Mouse (Mus musculus) adrenal gland, adult 18-20 months (tissue): ENCODE data around the gene Palld. TPM values are rescaled to one million over a fixed set of nuclear protein-coding genes. Genes with fewer than 3 reads are reported as not detected.

Experiments used
- DNase-seq, 2 experiments: peaks; one replicate each; pipeline ENCODE4 v3.0.0; 2021 to 2022; ENCODE audit warnings: low spot score in 2 of 2
- total RNA-seq, 2 experiments: library from RNA; stranded (reverse); gene quantifications; 1 replicate in 1 of 2; 2 replicates in 1 of 2; pipeline ENCODE4 v1.2.3; 2021

Palld gene
- total RNA-seq, 2 experiments from 2014 or later = 31.9 to 45.7 TPM

DNA sequence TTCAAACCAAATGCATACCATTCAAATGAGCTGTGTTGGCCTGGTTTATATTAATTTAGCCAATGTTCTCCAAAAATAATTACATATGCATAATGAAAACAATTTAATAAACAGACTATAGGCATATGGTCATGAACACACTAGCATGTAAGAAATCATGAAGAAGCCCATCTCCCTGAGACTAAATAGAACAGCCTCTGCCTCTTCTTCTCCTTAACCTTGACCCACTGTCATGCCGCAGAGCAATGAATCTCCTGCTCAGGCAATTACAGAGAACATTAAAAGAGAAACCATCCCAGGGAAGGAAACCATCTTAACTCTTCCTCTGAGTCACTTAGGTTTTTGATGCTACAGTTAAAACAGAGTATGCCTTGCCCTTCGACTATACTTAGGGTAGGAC, 262.9 kb downstream of the Palld start:
- no peak for DNase-seq

DNA sequence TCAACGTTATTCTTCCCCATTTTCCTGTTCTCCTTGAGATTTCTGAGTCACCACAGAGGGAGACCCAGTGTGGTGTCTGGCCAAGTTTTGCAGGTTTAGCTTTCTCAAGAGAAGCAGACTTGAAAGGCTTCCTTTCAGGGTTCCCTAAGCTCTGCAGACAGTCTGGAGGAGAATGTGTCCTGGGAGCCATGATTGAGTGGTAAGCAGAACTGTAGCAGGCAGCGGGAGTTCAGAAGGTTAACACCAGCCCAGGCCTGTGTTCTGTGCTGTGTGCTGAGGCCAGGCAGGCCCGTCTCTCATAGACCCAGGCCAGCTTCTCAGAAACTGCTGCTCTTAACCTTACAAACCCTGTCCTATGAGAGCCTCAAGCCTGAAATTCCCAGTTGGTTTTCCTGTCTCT, 263.5 kb downstream of the Palld start:
- no peak for DNase-seq

DNA sequence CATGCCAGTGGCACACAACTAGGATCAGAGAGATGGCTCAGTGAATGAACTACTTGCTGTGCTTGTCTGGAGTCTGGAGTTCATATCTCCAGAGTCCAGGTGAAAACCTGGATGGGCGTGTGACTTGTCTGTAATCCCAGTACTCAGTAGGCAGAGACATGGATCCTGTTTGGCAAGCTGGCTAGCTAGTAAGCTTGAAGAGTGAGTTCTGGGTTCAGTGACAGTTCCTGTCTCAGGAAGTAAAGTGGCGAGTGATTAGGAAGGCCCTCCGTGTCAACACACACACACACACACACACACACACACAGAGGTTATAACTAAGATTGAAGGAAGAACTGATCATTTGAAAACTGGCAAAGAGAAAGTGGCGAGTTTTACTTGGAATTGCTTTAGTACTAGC, 264.8 kb downstream of the Palld start:
- DNase-seq = no peak

DNA sequence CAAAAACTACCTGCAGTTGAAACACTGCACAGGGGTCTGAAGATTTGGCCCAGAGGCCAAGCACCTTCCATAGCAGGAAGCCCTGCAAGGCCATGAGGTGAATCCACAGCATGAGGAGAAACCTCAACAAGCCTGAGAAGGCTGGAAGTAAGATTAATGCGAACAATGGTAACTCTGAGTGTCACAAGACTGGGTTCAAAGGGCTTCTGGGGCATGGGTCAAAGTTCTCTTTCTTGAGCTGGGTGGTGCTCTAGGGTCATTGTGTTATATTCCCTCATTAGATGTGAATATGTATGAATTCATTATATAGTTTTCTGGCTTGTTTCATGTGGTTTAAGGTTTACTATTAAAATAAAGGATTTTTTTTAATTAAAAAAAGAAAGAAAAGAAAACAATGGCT, 267.7 kb downstream of the Palld start:
- no peak for DNase-seq

DNA sequence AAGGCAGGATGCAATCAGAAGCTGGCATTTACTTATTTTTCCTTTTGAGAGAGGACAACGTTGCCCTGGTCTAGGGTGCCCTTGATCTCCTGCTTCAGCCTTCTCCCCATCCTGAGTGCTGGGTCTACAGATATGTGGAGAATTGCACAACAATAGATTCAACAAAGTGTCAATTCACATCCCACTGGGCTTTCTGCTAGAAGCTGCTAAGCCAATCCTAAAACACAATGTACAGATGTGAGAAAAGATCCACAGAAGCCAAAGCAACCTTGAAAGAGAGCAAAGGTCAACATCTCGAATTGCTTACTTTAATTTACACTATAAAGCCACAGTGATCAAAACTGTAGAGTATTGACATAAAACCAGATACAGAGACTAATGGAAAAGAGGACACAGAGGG, 270.2 kb downstream of the Palld start:
- DNase-seq = no peak

DNA sequence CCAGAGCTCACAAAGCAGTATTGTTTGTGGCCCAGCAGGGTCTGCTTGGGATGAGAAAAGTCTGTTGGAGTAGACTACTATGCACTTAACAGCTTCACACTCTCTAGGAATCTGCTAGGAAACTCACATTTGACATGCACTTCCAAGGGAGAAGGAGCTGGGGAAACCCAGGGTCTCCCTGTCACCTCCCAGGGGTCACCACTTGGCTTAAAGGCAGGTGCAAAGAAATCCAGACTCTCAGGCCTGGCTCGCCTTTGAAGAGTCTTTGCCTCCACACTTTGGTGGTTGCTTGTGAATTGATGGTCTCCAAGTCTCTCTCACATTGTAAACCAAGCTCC, 272.9 kb downstream of the Palld start:
- DNase-seq = no peak

DNA sequence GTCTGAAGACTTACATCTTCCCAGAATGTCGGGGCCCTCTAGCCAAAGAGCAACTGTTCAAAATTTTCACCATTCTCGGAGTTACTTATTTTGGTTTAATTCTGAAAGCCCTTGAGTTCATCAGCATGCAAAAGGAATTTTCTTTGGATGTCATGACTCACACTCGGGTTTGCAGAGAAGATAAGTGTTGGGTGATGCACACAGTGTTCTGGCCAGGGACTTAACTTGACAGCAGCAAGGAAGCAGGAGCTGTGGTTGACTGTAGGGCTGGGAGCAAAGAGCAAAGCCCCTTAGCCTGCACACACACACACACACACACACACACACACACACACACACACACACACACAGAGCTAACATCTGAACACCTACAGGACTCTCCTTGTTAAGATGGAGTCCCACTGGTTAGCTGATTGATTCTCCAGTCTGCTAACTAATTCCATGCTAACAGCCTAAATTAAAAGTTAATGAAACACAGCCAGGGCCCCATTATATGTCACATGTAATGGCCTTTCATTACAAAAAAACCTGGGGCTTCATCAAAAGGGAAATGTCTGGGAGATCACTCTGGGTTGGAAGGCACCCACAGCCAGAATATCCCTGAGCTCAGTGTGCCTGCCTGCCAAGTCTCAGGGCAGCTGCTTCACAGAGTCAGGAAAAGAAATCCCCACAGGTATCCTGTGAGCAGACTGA, 273.4 kb downstream of the Palld start:
- DNase-seq = no peak

DNA sequence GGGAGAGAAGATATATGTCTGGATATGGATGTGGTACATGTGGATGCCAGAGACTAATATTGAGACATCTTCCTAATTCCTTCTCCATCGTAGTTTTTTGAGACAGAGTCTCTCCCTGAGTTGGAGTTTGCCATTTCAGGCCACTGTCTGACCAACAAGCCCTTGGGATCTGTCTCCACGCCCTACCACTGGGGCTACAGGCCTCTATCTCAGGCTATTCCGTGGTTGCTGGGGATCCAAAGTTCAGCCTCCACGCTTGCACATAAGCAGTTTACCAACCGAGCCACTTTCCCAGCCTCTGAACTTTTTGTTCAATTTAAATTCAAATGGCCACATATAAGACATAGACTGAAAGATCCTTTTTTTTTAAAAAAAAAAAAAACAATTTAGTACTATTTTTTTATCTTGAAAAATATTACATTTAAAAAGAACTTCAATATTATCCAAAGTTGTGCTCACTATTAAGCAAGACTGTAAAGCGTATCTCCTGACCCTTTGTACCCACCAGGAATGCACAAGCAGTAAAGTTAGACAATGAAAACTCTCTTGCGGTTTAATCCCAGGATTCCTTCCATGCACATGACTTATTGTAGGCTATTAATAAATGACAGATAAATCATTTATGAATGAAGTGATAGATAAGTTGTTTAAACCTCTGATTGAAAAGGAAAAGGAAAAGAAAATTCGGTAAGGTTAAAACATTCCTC, 276.1 kb downstream of the Palld start:
- no peak for DNase-seq

DNA sequence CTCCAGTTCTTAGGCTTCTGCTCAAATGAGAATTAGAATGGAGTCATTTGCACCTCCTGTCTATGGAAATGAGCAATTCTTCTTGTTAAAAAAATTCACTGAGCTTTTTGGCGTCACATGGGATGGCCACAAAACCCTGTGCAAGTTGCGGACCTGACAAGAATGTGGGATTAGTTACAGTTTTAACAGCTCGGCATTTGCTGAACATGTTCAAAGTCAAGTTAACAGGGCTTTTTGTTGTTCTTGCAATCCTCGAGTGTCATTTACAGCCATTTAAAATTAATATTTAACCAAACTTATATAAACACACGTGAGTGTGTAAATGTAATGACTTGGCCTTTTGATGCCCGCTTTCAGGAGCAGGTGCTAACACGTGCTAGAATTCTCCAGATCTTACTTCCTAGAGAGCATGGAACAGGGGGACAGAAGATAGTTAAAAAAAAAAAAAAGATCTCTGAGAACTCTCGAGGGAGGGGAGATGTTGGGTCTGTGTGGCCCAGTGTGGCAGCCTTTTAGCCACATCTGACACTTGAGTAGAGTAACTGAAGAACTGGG, 276.8 kb downstream of the Palld start:
- no peak for DNase-seq

DNA sequence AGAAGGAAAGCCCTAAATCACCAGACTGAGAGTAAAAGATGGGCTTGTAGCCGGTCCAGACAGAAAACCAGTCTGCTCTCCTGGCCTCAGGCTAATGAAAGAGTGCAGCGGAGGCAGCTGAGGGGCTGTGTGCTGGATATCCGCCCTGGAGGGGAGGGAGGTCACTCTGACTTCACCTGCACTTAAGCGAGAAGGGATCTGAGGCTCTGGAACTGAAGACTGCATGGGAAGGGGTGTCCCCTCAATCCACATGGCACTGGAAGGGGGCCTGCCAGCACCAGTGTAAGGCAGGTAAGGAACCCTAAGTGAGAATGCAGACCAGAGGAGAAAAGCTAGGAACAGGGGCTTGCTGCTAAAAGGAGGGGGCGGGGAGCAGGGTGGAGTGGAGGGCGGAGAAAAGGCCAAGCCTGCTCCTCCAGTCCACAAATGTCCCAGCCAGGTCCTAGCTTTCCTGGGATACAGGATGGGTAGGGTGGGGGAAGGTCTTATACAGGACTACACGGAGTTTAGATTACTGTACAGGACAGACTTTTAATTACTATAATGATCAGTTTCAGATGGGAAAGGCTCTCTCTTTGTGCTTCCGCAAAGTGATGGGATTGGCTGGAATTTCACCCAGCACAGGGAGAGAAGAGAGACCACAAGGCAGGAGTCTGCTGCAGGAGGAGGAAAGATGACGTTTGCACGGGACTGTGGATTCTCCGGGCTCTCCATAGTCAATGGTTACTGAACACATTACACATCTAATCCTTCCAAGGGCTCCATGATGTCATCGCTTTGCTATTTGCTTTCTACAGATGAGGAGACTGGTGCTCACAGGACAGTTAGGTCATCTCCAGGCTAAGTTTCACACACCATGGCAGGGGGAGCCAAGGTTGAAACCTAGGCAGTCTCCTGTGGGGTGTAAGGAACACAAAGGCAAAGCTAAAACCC, 278.7 kb downstream of the Palld start:
- DNase-seq = no peak

DNA sequence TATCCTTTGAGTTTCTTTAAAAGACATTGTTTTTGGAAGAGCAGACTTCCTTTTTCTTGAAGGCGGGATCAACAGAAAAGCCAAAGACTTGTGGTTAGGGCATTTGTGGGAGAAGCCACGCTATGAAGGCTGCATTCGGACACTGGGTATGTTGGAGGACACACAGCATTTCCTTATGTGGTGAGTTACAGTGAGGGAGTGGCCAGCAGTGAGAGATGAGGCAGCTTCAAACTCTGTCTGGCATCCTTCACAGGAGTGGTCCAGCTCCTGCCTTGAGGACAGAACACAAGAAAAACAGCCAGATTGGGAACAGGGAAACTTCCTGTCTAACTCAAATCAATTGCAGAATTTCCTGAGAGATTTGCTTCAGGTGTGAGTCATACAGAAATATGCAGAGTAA, 281.2 kb downstream of the Palld start:
- DNase-seq = no peak

DNA sequence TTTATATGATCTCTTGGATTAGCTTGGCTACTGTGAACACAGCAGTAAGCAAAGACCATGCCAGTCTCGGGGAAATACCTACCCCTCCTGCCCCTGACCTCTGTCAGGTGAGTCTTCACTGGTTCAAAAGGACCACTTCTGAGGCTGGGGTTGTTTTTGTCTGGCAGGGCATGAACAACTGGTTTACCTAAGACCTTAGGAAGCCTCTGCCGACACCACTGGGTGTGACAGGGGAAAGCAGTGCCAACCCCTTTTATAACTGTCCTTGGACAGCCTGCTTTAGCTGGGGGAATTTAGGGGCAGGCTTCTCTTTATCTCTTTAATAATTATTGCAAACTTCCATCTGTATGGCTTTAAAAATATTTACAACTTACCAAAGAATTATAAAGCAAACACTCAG, 284.8 kb downstream of the Palld start:
- no peak for DNase-seq

DNA sequence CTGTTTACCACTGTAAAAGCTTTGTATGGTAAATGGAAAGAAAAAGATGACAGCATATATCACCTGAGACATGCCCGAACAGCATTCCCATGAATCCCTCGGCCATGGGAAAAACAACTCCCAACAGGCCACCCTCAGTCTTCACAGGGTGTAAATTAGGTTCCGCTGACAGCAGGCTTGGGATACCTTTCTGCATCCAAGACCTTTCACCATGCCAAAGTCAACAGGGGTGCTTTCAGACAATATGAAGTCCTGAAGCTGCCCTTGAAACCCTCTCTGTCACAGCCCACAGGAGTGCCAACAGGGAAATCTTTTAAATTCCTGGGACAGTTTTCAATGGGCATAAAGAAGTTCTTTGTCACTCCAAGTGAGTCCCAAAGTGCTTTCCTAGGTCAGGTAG, 285.4 kb downstream of the Palld start:
- no peak for DNase-seq

DNA sequence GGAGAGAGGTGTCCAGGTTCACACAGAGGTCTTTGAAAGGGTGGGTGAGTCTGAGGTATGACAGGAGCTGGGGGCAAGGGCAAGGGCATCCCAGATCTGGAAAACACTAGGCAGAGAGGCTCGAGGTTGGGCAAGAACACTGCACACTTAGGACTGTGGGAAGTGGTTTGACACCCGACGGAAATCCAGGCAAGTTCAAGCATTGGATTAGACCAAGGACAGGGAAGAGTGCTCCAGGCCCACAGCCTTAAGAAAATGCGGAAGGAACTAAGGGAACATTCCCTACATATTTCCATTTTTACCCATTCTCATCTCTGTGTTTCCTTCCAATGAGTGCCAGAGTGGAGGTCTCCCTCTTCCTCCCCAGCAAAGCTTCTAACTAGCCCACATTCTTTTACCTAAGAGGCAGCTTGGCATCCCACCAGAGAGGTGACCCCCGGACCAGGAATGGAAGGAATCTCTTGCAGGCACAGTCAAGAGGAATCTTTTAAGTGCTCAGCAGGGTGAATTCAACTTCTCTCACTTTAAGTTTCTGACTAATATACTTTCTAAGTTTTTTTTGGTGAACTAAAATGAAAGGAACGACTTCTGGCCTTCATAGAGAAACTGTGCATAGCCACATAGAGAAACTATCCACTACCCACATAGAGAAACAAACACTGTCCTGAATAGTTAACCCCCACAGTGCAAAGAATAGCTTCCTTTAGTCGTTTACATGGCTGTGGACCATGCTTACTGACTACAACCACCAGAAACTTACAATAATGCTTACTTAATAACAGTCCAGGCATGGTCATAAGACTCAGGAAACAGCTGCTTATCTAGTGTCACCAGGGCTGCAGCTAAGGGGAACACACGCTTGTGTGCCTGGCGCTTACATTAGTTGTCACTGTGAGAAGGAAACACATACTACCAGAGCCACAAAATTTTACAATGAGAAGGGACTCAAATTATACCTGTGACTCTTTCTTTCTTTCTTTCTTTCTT, 286.5 kb downstream of the Palld start:
- DNase-seq = no peak

DNA sequence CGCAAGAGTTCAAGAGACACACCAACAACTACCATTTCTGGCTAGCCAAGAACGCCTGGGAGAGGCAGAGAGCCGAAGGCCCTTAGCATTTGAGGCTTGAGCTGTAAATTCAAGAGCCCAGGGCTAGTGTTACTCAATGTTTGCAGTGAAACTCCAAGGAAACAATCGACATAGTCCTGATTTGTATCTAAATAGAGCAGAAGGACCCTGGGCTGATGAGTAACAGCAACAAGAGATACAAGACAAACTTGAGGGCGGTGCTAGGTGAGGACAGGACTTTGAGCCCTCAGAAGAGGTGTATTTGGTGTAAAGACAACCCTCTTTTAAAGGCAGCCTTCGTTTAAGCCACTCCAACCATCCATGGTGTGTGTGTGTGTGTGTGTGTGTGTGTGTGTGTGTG, 290.7 kb downstream of the Palld start:
- no peak for DNase-seq

DNA sequence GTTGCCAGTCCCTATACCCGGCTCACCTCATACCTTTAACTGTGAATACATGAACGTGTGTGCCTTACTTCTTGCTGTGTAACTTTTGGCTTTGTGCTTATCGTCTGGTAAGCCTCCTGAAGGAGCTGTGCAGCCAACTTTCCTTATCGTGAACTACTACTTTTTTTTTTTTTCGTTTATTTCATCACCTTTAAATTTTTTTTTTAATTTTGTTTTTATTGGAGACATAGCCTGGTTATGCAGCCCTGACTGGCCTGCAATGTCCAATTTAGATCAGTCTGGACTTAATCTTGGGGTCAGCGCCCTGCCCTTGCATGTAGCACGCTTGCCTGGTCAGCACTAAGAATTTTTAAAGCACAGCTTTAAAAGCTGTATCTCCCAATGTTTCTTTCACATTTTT, 291.4 kb downstream of the Palld start:
- no peak for DNase-seq

DNA sequence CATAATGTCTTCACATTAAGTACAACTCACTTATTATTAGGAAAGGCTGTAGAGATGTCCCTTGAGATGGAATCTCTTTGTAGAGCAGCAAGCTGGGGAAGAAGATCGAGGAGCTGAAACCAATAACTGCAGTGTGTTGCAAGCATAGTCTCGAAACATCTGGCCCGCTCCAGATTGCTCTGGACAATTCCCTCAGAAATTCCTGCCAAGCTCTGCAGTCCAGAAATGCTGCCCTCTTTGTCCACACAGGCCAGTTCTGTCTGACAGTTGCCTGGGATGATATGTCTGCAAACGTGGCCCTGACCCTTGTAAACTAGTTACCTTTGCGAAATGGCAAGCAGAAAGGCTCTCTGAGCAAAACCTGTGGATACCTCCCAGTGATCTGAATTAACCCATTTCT, 291.9 kb downstream of the Palld start:
- peak in 1 of 2 experiments; percentile 29 for DNase-seq

DNA sequence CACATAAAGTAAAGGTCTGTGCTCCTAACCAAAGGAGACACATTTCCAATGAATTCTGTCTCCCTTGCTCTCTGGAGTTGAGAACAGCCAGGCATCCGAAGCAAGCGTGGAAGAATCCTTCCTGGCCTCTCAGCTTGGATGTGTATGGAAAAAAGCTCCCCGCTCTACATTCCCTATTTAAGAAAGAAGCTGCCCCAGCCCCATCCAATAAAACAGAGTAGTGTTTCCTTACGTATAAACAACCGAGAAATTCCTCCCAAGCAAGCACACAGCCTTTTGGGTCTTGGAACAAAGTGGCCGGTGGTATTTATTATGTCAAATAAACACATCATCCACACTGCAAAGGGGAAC, 295.1 kb downstream of the Palld start:
- DNase-seq = no peak

DNA sequence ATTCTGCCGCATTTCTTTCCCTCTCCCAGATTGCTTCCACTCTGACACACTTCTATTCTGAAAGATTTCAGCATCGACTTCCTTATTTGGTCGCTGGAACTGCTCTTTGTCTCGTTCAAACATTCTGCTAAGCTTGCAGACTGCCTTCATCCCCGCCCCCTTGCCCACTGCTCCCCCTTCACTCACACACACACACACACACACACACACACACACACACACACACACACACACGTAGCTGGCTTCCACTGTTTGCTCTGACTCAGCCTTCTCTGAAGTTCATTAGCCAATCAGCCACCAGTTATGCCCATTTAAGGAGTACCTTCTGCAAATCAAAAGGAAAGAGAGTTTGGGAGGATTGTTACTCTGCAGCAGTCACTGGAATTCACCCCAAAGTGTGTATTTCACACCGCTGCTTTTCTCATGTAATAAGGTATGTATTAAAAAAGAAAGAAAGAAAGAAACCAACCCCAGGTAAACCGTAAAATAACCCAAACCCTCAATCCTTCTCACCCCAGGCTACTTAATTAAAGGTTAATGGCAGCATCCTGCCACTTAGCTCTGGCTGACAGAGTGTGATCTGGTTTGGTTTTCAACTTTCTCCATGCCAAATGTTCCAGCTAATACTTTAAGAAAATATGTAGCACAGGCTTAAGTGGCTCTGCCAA, 295.6 kb downstream of the Palld start:
- peak; percentile 51 to 64 for DNase-seq

DNA sequence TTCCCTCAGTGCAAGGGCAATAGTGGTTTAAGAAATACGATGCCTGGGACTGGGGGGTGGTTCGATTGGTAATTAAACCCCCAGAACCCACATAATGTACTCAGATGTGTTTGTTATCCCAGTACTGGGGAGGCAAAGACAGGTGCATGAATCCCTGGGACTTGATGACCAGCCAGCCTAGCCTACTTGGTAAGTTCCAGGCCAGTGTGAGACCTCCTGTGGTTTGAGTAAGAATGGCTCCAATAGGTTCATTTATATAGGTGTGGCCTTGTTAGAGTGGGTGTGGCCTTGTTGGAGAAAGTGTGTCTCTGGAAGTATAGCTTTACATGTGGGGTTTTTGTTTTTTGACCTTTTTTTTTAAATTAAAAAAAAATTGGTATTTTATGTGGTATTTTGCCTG, 297.6 kb downstream of the Palld start:
- no peak for DNase-seq
